Mouse (Mus musculus): ENCODE measurements at regions not wholly inside any gene's neighbourhood (a gene's known extent, or its start where the extent isn't known, plus 50 kb on each side); places are given as distances from the start of the nearest gene placed in this dataset.

DNA sequence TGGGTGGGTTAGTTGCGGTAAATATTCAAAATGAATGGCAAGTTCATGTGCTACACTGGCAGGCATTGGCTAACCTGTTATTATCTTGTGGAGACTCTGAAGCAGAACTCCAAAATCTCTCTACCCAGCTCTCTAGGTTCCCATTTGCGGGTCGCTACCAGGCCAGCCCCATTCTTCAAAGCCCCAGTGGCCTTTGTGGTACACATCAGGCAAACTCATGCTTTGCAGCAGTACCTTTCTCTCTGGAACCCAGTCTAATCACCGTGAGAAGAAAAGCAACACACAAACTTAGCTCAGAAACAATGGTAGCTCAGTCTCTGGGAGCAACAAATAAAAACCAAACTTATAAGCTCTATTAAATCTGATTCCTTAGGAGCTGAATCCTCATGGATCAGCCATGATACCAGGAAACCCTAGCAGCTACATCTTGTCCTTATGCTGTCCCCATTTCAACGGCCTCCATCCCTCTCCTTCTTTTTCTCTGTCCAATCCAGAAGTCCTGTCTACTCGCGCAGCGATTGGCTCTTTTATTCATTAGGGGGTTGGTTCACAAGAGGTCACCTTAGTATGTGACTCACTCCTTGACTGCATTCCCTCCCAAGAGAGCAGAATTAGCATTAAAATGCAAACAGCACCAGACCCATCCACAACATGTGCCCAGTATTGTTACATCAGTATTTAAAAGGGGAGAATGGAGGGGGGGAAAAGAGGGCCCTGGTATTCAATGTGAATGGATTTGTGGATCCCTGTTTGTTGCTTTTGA, 400.0 kb upstream of the Adgrb3 start:
- Histone ChIP-seq H3K4me2 (replicated peaks) (no peak overlapping the region), H3K27ac (no peak overlapping the region), H3K36me3 (replicated peaks; ENCODE audit: control insufficient read depth, insufficient read depth) (no peaks in the 10 kb centered on the region), H3K4me1 (replicated peaks; ENCODE audit: control insufficient read depth, insufficient read depth, low read length) (no peaks in the 10 kb centered on the region), H3K4me3 (replicated peaks; ENCODE audit: low read length) (no peak overlapping the region), H3K9ac (no peak overlapping the region), H3K27me3 (ENCODE audit: control insufficient read depth, insufficient read depth, low read length) (no peaks in the 10 kb centered on the region), H3K9me3 (ENCODE audit: control insufficient read depth, low read length) (no peaks in the 10 kb centered on the region)
- WGBS: 58% methylated on average over 8 of the region's 8 CpGs
- ATAC-seq (ENCODE audit: low FRiP score) (no peak; the same call in 1 of the 2 replicates), DNase-seq (ENCODE audit: low spot score) (no peak)

DNA sequence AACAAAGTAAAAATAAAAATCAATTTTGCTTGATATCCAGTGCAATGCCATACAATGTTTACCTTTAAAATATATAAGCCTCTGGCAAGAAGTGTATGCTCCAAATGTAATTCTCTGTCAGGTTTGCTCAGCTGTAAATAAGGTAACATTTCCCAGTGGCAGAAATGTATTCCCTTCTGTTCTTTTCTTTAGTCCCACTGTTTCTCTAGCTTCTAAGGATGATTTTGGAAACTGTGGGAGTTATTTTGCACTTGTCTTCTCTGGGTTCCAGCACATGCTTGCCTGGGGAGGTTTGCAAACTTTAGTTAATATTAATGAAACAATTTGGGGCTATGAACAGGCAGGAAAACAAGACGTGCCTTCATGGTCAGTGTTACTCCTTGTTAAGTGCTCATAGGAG, 374.9 kb upstream of the Adgrb3 start:
- DNase-seq (ENCODE audit: low spot score): no peak
- H3K36me3 ChIP-seq (replicated peaks; ENCODE audit: control insufficient read depth, insufficient read depth): no peaks in the 10 kb centered on the region
- no peak overlapping the region for H3K9ac ChIP-seq
- H3K4me3 ChIP-seq (replicated peaks; ENCODE audit: low read length): no peak overlapping the region
- no peaks in the 10 kb centered on the region for H3K4me1 ChIP-seq (replicated peaks; ENCODE audit: control insufficient read depth, insufficient read depth, low read length)
- ATAC-seq (ENCODE audit: low FRiP score): no peak
- no peak overlapping the region for H3K4me2 ChIP-seq (replicated peaks)
- WGBS: 79% methylated on average over 1 of the region's 1 CpGs
- H3K27me3 ChIP-seq (ENCODE audit: control insufficient read depth, insufficient read depth, low read length): no peaks in the 10 kb centered on the region
- H3K27ac ChIP-seq: no peak overlapping the region
- H3K9me3 ChIP-seq (ENCODE audit: control insufficient read depth, low read length): no peaks in the 10 kb centered on the region
